Mouse (Mus musculus): ENCODE results near the gene Hpn. TPM values are rescaled to one million over a fixed set of nuclear protein-coding genes. Genes with fewer than 3 reads are reported as not detected.

Gene Hpn
- total and polyA plus RNA-seq, 2 experiments from 2014 or later: 0.48 to 0.61 TPM

- 3% methylated on average over 22 of the region's 22 CpGs for WGBS
- H3K4me1 ChIP-seq (ENCODE audit: insufficient read depth): peaks cover 16% of the 10 kb centered on the region
- peak overlapping the region; percentile 22; the same call in 1 of the 2 replicates for H3K9ac ChIP-seq
- H3K27me3 ChIP-seq (ENCODE audit: insufficient read depth, low read length): peaks cover 19% of the 10 kb centered on the region
- H3K4me2 ChIP-seq (ENCODE audit: low read depth): peak overlapping the region; percentile 65
- H3K27ac ChIP-seq (ENCODE audit: low read depth, low read length): no peak overlapping the region
- H3K4me3 ChIP-seq (ENCODE audit: low read depth, low read length): peak overlapping the region; percentile 23; the same call in 1 of the 2 replicates
- DNase-seq: no peak
- no peak for ATAC-seq
- no peaks in the 10 kb centered on the region for H3K9me3 ChIP-seq (ENCODE audit: low read length)
- TF ChIP-seq CTCF (IDR thresholded peaks at IDR 0.05; ENCODE audit: low read depth): no peak
- no peaks in the 10 kb centered on the region for H3K36me3 ChIP-seq (ENCODE audit: insufficient read depth)
Observed at GRCm38 (mm10) chr7:31052251-31052635, 62.8 kb downstream of the Hpn start.

DNA sequence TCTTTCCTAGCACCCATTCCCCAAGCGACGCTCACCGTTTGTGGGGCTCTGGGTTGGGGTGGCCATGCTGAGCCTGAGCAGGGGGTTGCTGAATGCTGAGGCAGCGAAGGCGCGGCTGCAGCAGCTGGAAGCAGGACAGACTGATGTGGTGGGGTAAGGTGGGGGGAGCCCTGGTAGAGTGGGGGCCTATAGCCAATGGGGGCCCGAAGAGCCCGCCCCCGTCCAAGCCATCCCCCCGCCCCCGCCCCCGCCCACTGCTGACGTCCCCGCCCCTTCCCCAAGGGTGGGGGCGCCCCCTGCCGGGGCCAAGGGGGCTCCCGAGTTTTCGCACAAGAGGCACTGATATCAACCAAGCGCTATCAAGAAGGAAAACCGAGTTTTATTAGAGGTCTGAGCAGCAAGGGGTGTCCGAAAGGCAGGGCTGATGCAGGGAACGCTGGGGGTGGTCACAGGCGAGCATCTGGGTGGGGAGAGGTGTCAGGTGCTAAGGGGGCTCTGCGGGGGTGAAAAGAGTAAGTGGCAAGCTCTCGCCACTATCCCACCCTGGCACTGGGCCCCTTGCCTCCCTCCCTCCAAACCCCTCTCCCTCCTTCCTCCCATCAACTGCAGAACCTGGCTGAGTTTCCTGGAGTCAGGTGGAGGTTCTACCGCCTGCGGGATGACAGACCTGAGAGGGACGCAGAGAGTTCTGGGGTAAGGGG is 63.6 kb downstream of the Hpn start, which contains the start of gene Fxyd7:
TSS of gene Fxyd7 (minus strand) at position 147 of the 701 bp plus-strand sequence.
- Histone ChIP-seq H3K27ac (ENCODE audit: low read depth, low read length) (0 out of 2 replicates have a peak within 1 kb of the TSS, but pooled peaks have one; percentile 6), H3K4me2 (ENCODE audit: low read depth) (peak within 1 kb of the TSS; percentile 65), H3K9ac (peak within 1 kb of the TSS; percentile 51), H3K27me3 (ENCODE audit: insufficient read depth, low read length) (peaks cover 19% of the 10 kb centered on the region), H3K4me3 (ENCODE audit: low read depth, low read length) (peak within 1 kb of the TSS; percentile 46), H3K4me1 (ENCODE audit: insufficient read depth) (peaks cover 16% of the 10 kb centered on the region), H3K9me3 (ENCODE audit: low read length) (no peaks in the 10 kb centered on the region), H3K36me3 (ENCODE audit: insufficient read depth) (no peaks in the 10 kb centered on the region)
- DNase-seq (peak; percentile 43), ATAC-seq (peak; percentile 14)
- peak; percentile 19; the same call in 1 of the 2 replicates for TF ChIP-seq CTCF (IDR thresholded peaks at IDR 0.05; ENCODE audit: low read depth)
- 2% methylated on average over 26 of the region's 28 CpGs for WGBS

DNA sequence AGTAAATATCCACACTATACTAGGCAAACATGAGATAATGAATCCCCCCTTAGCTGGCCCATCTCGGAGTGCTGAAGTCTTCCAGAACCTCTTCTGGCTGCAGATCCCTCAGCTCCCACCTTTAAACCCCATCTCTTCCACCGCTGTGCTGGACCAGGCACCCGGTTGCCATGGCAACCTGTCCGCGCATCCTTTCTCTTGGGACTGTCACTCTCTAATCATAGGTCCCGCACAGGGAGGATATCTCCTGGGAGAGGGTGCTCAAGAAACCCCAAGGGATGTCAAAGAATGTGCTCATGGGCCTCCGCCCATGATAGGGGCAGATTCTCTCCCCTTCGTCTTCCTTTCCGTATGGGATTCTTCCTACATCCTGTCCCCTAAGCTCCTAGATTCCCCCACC is 64.2 kb downstream of the Hpn start:
- H3K9ac ChIP-seq: peak overlapping the region; percentile 51
- DNase-seq (peak; percentile 68), ATAC-seq (peak; percentile 17; the same call in 1 of the 2 replicates)
- TF ChIP-seq CTCF (IDR thresholded peaks at IDR 0.05; ENCODE audit: low read depth): no peak
- H3K4me2 ChIP-seq (ENCODE audit: low read depth): peak overlapping the region; percentile 65
- peaks cover 16% of the 10 kb centered on the region for H3K4me1 ChIP-seq (ENCODE audit: insufficient read depth)
- peak overlapping the region; percentile 46 for H3K4me3 ChIP-seq (ENCODE audit: low read depth, low read length)
- no peaks in the 10 kb centered on the region for H3K36me3 ChIP-seq (ENCODE audit: insufficient read depth)
- no peak overlapping the region for H3K27ac ChIP-seq (ENCODE audit: low read depth, low read length)
- WGBS: 2% methylated on average over 9 of the region's 9 CpGs
- no peaks in the 10 kb centered on the region for H3K9me3 ChIP-seq (ENCODE audit: low read length)
- H3K27me3 ChIP-seq (ENCODE audit: insufficient read depth, low read length): peaks cover 19% of the 10 kb centered on the region

- H3K36me3 ChIP-seq (ENCODE audit: insufficient read depth): no peaks in the 10 kb centered on the region
- no peak; the same call in 1 of the 2 replicates for ATAC-seq
- H3K27me3 ChIP-seq (ENCODE audit: insufficient read depth, low read length): peaks cover 19% of the 10 kb centered on the region
- peaks cover 16% of the 10 kb centered on the region for H3K4me1 ChIP-seq (ENCODE audit: insufficient read depth)
- H3K4me3 ChIP-seq (ENCODE audit: low read depth, low read length): peak overlapping the region; percentile 46
- TF ChIP-seq CTCF (IDR thresholded peaks at IDR 0.05; ENCODE audit: low read depth): no peak
- H3K9ac ChIP-seq: peak overlapping the region; percentile 51
- H3K27ac ChIP-seq (ENCODE audit: low read depth, low read length): 0 out of 2 replicates have a peak overlapping the region, but pooled peaks have one; percentile 6
- H3K9me3 ChIP-seq (ENCODE audit: low read length): no peaks in the 10 kb centered on the region
- DNase-seq: no peak
- peak overlapping the region; percentile 65 for H3K4me2 ChIP-seq (ENCODE audit: low read depth)
- 4% methylated on average over 6 of the region's 6 CpGs for WGBS
Observed at GRCm38 (mm10) chr7:31050487-31050886, 64.6 kb downstream of the Hpn start.

GRCm38 (mm10) chr7:31049846-31050281 is 65.2 kb downstream of the Hpn start:
- H3K27me3 ChIP-seq (ENCODE audit: insufficient read depth, low read length): peaks cover 19% of the 10 kb centered on the region
- H3K4me1 ChIP-seq (ENCODE audit: insufficient read depth): peaks cover 16% of the 10 kb centered on the region
- 4% methylated on average over 14 of the region's 15 CpGs for WGBS
- peak overlapping the region; percentile 51 for H3K9ac ChIP-seq
- H3K27ac ChIP-seq (ENCODE audit: low read depth, low read length): peak overlapping the region; percentile 6; the same call in 1 of the 2 replicates
- no peak for TF ChIP-seq CTCF (IDR thresholded peaks at IDR 0.05; ENCODE audit: low read depth)
- DNase-seq: peak; percentile 49
- no peaks in the 10 kb centered on the region for H3K9me3 ChIP-seq (ENCODE audit: low read length)
- H3K4me3 ChIP-seq (ENCODE audit: low read depth, low read length): peak overlapping the region; percentile 46
- no peaks in the 10 kb centered on the region for H3K36me3 ChIP-seq (ENCODE audit: insufficient read depth)
- peak overlapping the region; percentile 65 for H3K4me2 ChIP-seq (ENCODE audit: low read depth)
- ATAC-seq: peak; percentile 33

GRCm38 (mm10) chr7:31049135-31049845 is 65.8 kb downstream of the Hpn start:
- Histone ChIP-seq H3K9ac (peak overlapping the region; percentile 51), H3K27ac (ENCODE audit: low read depth, low read length) (no peak overlapping the region; the same call in 1 of the 2 replicates), H3K27me3 (ENCODE audit: insufficient read depth, low read length) (peaks cover 19% of the 10 kb centered on the region), H3K4me3 (ENCODE audit: low read depth, low read length) (peak overlapping the region; percentile 46), H3K36me3 (ENCODE audit: insufficient read depth) (no peaks in the 10 kb centered on the region), H3K4me1 (ENCODE audit: insufficient read depth) (peaks cover 16% of the 10 kb centered on the region), H3K9me3 (ENCODE audit: low read length) (no peaks in the 10 kb centered on the region), H3K4me2 (ENCODE audit: low read depth) (peak overlapping the region; percentile 65)
- DNase-seq (peak; percentile 68), ATAC-seq (peak; percentile 4; the same call in 1 of the 2 replicates)
- TF ChIP-seq CTCF (IDR thresholded peaks at IDR 0.05; ENCODE audit: low read depth): peak; percentile 34
- 17% methylated on average over 5 of the region's 5 CpGs for WGBS

Other genes starting within 250 kb of the Hpn start
- gene Cd22, start 234.9 kb downstream of the Hpn start, total RNA-seq (2014; rRNA removed): not detected in 2 replicates
- gene Cd22, start 234.9 kb downstream of the Hpn start, polyA plus RNA-seq (2015; fragmentation: Nextera tagmentation; extraction: Ambion mirVana): 0.10 TPM in 1 of 2 replicates, not detected in the other
- gene Mag, start 200.4 kb downstream of the Hpn start, total RNA-seq (2014; rRNA removed): 2.5 and 2.9 TPM in 2 replicates
- gene Mag, start 200.4 kb downstream of the Hpn start, polyA plus RNA-seq (2015; fragmentation: Nextera tagmentation; extraction: Ambion mirVana): 2.7 and 3.6 TPM in 2 replicates
- gene Hamp2, start 190.6 kb downstream of the Hpn start, total RNA-seq (2014; rRNA removed): not detected in 2 replicates
- not detected in 2 replicates for gene Hamp2, start 190.6 kb downstream of the Hpn start, polyA plus RNA-seq (2015; fragmentation: Nextera tagmentation; extraction: Ambion mirVana)
- gene Hamp, start 171.3 kb downstream of the Hpn start, total RNA-seq (2014; rRNA removed): not detected in 2 replicates
- not detected in 2 replicates for gene Hamp, start 171.3 kb downstream of the Hpn start, polyA plus RNA-seq (2015; fragmentation: Nextera tagmentation; extraction: Ambion mirVana)
- gene Usf2, start 158.5 kb downstream of the Hpn start, total RNA-seq (2014; rRNA removed): 81.4 and 93.9 TPM in 2 replicates
- gene Usf2, start 158.5 kb downstream of the Hpn start, polyA plus RNA-seq (2015; fragmentation: Nextera tagmentation; extraction: Ambion mirVana): 18.9 and 22.6 TPM in 2 replicates
- gene Lsr, start 141.8 kb downstream of the Hpn start, total RNA-seq (2014; rRNA removed): 17.6 and 19.3 TPM in 2 replicates
- gene Lsr, start 141.8 kb downstream of the Hpn start, polyA plus RNA-seq (2015; fragmentation: Nextera tagmentation; extraction: Ambion mirVana): 25.1 and 25.9 TPM in 2 replicates
- gene Fam187b, start 141.5 kb downstream of the Hpn start, total RNA-seq (2014; rRNA removed): 0.08 and 0.48 TPM in 2 replicates
- gene Fam187b, start 141.5 kb downstream of the Hpn start, polyA plus RNA-seq (2015; fragmentation: Nextera tagmentation; extraction: Ambion mirVana): 0.50 and 0.78 TPM in 2 replicates
- gene Fxyd5, start 72.8 kb downstream of the Hpn start, total RNA-seq (2014; rRNA removed): 10.9 and 19.9 TPM in 2 replicates
- 25.1 and 30.4 TPM in 2 replicates for gene Fxyd5, start 72.8 kb downstream of the Hpn start, polyA plus RNA-seq (2015; fragmentation: Nextera tagmentation; extraction: Ambion mirVana)
- gene Fxyd7, start 63.8 kb downstream of the Hpn start, total RNA-seq (2014; rRNA removed): 74.3 and 92.0 TPM in 2 replicates
- 167 and 231 TPM in 2 replicates for gene Fxyd7, start 63.8 kb downstream of the Hpn start, polyA plus RNA-seq (2015; fragmentation: Nextera tagmentation; extraction: Ambion mirVana)
- 14.9 and 19.5 TPM in 2 replicates for gene Fxyd1, start 58.1 kb downstream of the Hpn start, total RNA-seq (2014; rRNA removed)
- gene Fxyd1, start 58.1 kb downstream of the Hpn start, polyA plus RNA-seq (2015; fragmentation: Nextera tagmentation; extraction: Ambion mirVana): 56.8 and 66.3 TPM in 2 replicates
- gene Lgi4, start 55.9 kb downstream of the Hpn start, total RNA-seq (2014; rRNA removed): 1.1 and 1.6 TPM in 2 replicates
- 0.68 and 0.98 TPM in 2 replicates for gene Lgi4, start 55.9 kb downstream of the Hpn start, polyA plus RNA-seq (2015; fragmentation: Nextera tagmentation; extraction: Ambion mirVana)
- gene Fxyd3, start 38.6 kb downstream of the Hpn start, total RNA-seq (2014; rRNA removed): not detected in 2 replicates
- not detected in 2 replicates for gene Fxyd3, start 38.6 kb downstream of the Hpn start, polyA plus RNA-seq (2015; fragmentation: Nextera tagmentation; extraction: Ambion mirVana)
- 26.7 and 38.0 TPM in 2 replicates for gene Scn1b, start 11.7 kb upstream of the Hpn start, total RNA-seq (2014; rRNA removed)
- 24.4 and 29.8 TPM in 2 replicates for gene Scn1b, start 11.7 kb upstream of the Hpn start, polyA plus RNA-seq (2015; fragmentation: Nextera tagmentation; extraction: Ambion mirVana)
- 244 and 265 TPM in 2 replicates for gene Gramd1a, start 40.6 kb upstream of the Hpn start, total RNA-seq (2014; rRNA removed)
- gene Gramd1a, start 40.6 kb upstream of the Hpn start, polyA plus RNA-seq (2015; fragmentation: Nextera tagmentation; extraction: Ambion mirVana): 176 and 178 TPM in 2 replicates
- not detected in 2 replicates for gene Scgb2b2, start 175.2 kb upstream of the Hpn start, total RNA-seq (2014; rRNA removed)
- not detected in 2 replicates for gene Scgb2b2, start 175.2 kb upstream of the Hpn start, polyA plus RNA-seq (2015; fragmentation: Nextera tagmentation; extraction: Ambion mirVana)
- not detected in 2 replicates for gene Scgb1b2, start 176.5 kb upstream of the Hpn start, total RNA-seq (2014; rRNA removed)
- not detected in 2 replicates for gene Scgb1b2, start 176.5 kb upstream of the Hpn start, polyA plus RNA-seq (2015; fragmentation: Nextera tagmentation; extraction: Ambion mirVana)
- gene Scgb2b3, start 246.8 kb upstream of the Hpn start, total RNA-seq (2014; rRNA removed): not detected in 2 replicates
- not detected in 2 replicates for gene Scgb2b3, start 246.8 kb upstream of the Hpn start, polyA plus RNA-seq (2015; fragmentation: Nextera tagmentation; extraction: Ambion mirVana)